Mouse (Mus musculus) midbrain, embryonic 16.5 days (tissue): ENCODE results near the gene Tmem159. TPM values are rescaled to one million over a fixed set of nuclear protein-coding genes. Genes with fewer than 3 reads are reported as not detected.
A peak's percentile ranks its signal among the peaks of the same experiment; 100 is the strongest.

Experiments used
- ATAC-seq: fragments of 200-750 bp; cut with Nextera tagmentation; 2 replicates; pipeline ENCODE4 v1.8.0; 2017; ENCODE audit warnings: moderate TSS enrichment
- H3K27ac ChIP-seq: fragments of 300-500 bp; sonication (generic); 2 replicates; pipeline ENCODE4 v1.5.1; 2014; ENCODE audit warnings: mild to moderate bottlenecking, low read length, mixed read lengths
- H3K27me3 ChIP-seq: fragments of 300-500 bp; sonication (generic); 2 replicates; pipeline ENCODE4 v1.6.1; 2014; ENCODE audit warnings: low read depth, low read length, mixed read lengths; ENCODE audit not compliant: control insufficient read depth, insufficient read depth
- H3K36me3 ChIP-seq: fragments of 300-500 bp; sonication (generic); 2 replicates; pipeline ENCODE4 v1.6.1; 2014; ENCODE audit warnings: mild to moderate bottlenecking, low read length, moderate library complexity, mixed read lengths; ENCODE audit not compliant: control insufficient read depth, insufficient read depth
- H3K4me1 ChIP-seq: fragments of 300-500 bp; sonication (generic); 2 replicates; pipeline ENCODE4 v1.6.1; 2014; ENCODE audit warnings: mild to moderate bottlenecking, low read length, mixed read lengths; ENCODE audit not compliant: control insufficient read depth, insufficient read depth
- H3K4me2 ChIP-seq: fragments of 300-500 bp; sonication (generic); 2 replicates; pipeline ENCODE4 v1.6.1; 2014; ENCODE audit warnings: mild to moderate bottlenecking, low read length, mixed read lengths
- H3K4me3 ChIP-seq: fragments of 300-500 bp; sonication (generic); 2 replicates; pipeline ENCODE4 v1.5.1; 2014; ENCODE audit warnings: low read depth, mild to moderate bottlenecking, low read length, moderate library complexity, mixed read lengths
- H3K9ac ChIP-seq: fragments of 300-500 bp; sonication (generic); 2 replicates; pipeline ENCODE4 v1.6.1; 2014; ENCODE audit warnings: low read depth, low read length, mixed read lengths
- H3K9me3 ChIP-seq: fragments of 300-500 bp; sonication (generic); replicated peaks from 2 replicates; pipeline ENCODE4 v1.6.1; 2014; ENCODE audit warnings: mild to moderate bottlenecking, low read length, mixed read lengths; ENCODE audit not compliant: control insufficient read depth, poor library complexity, severe bottlenecking
- WGBS: fragments of 180-500 bp; shearing (Covaris S2); extraction: QIAGEN DNeasy Blood & Tissue Kit; methylation state at CpG from one replicate; pipeline ENCODE4 v1.1.7; 2014; 5-methylcytosine and 5-hydroxymethylcytosine counted together
- polyA plus RNA-seq: library from polyadenylated mRNA; unstranded; fragments of >200 nt; fragmentation: Nextera tagmentation; extraction: Ambion mirVana; gene quantifications from 2 replicates; pipeline ENCODE4 v1.2.1, GENCODE M21; 2015

Gene Tmem159
- polyA plus RNA-seq, result 12.9 and 31.7 TPM in 2 replicates

DNA sequence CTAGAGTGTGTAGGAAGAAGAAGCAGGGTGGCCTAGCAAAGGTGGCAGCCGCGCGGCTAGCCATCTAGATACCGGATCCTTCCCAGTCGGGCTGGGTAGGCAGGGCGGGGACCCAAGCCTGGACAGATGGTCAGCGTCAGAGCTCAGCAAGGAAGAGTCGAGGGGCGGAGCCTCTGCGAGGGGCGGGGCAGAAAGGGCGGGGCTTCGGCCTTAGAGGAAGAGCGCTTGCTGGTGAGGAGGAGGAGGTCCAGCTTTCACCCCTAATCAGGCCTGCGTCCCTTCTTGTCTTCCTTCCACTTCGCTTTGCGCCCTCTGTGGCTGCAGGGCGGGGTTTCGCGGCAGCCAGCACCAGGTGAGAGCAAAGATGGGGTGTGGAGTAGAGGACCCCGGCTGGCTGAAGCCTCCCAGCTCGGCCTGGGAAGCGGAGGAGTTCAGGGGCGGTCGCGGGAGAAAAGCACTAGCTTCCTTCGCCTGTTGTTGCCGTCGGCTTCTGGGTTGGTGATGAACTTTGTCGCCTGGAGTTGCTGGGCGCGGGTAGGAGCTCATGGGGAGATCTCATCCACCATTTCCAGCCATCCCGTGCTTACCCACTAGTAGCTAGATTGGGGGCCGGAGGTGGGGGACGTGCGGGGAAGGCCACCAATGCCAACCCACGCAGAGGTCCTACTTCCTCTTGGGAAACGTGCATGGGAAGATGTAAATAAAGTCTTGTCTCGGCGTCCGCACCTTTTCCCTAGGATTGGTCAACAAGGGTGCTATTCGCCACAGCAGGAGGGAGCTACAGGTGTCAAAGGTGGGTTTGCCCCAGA is at the start of gene Tmem159:
Gene Tmem159 (plus strand): TSS at position 190 of the 809 bp plus-strand sequence.
- peak; percentile 83 for ATAC-seq
- peak within 1 kb of the TSS; percentile 63 for H3K9ac ChIP-seq
- peaks cover 7% of the 10 kb centered on the region; the same call in 1 of the 2 replicates for H3K4me1 ChIP-seq
- no peaks in the 10 kb centered on the region for H3K9me3 ChIP-seq
- H3K27ac ChIP-seq, result no peak within 1 kb of the TSS
- under 1% methylated on average over 41 of the region's 42 CpGs for WGBS
- peak within 1 kb of the TSS; percentile 46 for H3K4me3 ChIP-seq
- H3K27me3 ChIP-seq, result peaks cover 4% of the 10 kb centered on the region; the same call in 1 of the 2 replicates
- no peaks in the 10 kb centered on the region for H3K36me3 ChIP-seq
- peak within 1 kb of the TSS; percentile 91 for H3K4me2 ChIP-seq

GRCm38 (mm10) chr7:120054016-120054415 is 48.1 kb upstream of the Tmem159 start:
- Histone ChIP-seq H3K4me2 (no peak overlapping the region), H3K9me3 (no peaks in the 10 kb centered on the region), H3K36me3 (no peaks in the 10 kb centered on the region), H3K9ac (no peak overlapping the region), H3K27ac (no peak overlapping the region), H3K27me3 (no peaks in the 10 kb centered on the region), H3K4me1 (no peaks in the 10 kb centered on the region), H3K4me3 (no peak overlapping the region)
- 59% methylated on average over 2 of the region's 2 CpGs for WGBS
- ATAC-seq, result no peak

DNA sequence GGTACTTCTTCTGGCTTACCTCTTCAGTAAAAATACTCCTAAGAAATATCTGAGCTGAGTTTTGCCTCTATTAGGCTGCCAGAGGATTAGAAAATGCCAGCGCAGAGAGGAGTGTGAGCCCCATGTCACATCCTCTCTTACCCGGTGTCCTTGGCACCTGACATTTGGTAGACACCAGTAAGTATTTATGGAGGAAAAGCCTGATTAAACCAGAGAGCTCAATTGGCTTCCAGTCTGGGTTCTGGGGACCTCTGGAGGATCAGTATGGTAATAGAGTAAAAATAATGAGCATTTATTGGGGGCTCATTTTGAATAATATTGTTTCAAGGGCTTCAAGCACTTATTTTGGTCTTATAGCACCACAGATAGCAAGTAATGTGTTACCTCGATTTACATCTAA is 46.7 kb upstream of the Tmem159 start:
- H3K9me3 ChIP-seq, result no peaks in the 10 kb centered on the region
- no peak overlapping the region for H3K9ac ChIP-seq
- H3K4me1 ChIP-seq, result no peaks in the 10 kb centered on the region
- no peak for ATAC-seq
- no peaks in the 10 kb centered on the region for H3K27me3 ChIP-seq
- H3K4me3 ChIP-seq, result no peak overlapping the region
- WGBS, result 86% methylated on average over 3 of the region's 3 CpGs
- no peak overlapping the region for H3K27ac ChIP-seq
- H3K36me3 ChIP-seq, result no peaks in the 10 kb centered on the region
- H3K4me2 ChIP-seq, result no peak overlapping the region

- ATAC-seq, result no peak
- Histone ChIP-seq H3K4me2 (no peak overlapping the region), H3K9ac (no peak overlapping the region), H3K36me3 (no peaks in the 10 kb centered on the region), H3K4me1 (no peaks in the 10 kb centered on the region), H3K27ac (no peak overlapping the region), H3K4me3 (no peak overlapping the region), H3K27me3 (no peaks in the 10 kb centered on the region), H3K9me3 (no peaks in the 10 kb centered on the region)
- 96% methylated on average over 1 of the region's 1 CpGs for WGBS
Measured at GRCm38 (mm10) chr7:120064045-120064444, 38.1 kb upstream of the Tmem159 start.

DNA sequence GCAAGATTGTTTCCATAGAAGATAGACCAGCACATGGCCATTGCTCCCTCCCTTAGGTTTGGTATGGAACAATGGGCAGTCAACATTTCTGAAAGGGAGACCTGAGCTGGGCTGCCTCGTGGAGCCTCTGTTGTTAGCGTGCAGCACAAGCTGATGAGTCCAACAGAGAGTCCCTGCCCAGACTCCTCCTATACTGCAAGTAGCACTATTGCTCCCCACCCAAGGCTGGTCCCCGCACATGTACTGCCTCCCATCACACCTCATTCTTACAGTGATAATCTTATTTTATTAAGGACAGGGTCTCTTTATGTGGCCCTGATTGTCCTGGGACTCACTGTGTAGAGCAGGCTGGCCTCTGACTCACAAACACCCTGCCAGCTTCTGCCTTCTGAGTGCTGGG is 34.0 kb upstream of the Tmem159 start:
- Histone ChIP-seq H3K4me3 (no peak overlapping the region), H3K27me3 (no peaks in the 10 kb centered on the region), H3K9ac (no peak overlapping the region), H3K9me3 (no peaks in the 10 kb centered on the region), H3K36me3 (no peaks in the 10 kb centered on the region), H3K4me1 (no peaks in the 10 kb centered on the region), H3K4me2 (no peak overlapping the region), H3K27ac (no peak overlapping the region)
- 78% methylated on average over 3 of the region's 3 CpGs for WGBS
- no peak for ATAC-seq

DNA sequence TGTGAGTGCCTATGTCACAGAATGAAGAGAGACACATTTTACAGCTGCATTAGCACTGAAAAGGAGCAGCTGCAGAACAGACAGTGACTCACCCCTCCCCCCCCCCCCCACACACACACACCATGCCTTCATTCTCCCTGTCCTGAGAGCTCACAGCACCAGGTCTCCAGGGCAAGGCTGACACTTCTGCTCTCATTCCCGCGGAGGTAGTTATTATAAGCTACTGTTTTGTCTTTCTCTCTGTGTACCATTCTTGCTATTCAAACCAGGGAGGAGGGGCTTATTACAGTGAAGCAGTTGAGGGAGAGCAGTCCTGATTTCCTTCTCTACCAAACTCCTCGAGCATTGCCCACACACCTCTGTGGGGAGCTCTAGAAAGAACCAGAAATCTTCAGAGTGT is 33.0 kb upstream of the Tmem159 start:
- Histone ChIP-seq H3K4me1 (no peaks in the 10 kb centered on the region), H3K36me3 (no peaks in the 10 kb centered on the region), H3K4me2 (no peak overlapping the region), H3K27me3 (no peaks in the 10 kb centered on the region), H3K9me3 (no peaks in the 10 kb centered on the region), H3K4me3 (no peak overlapping the region), H3K9ac (no peak overlapping the region), H3K27ac (no peak overlapping the region)
- WGBS, result 17% methylated on average over 3 of the region's 3 CpGs
- no peak for ATAC-seq

DNA sequence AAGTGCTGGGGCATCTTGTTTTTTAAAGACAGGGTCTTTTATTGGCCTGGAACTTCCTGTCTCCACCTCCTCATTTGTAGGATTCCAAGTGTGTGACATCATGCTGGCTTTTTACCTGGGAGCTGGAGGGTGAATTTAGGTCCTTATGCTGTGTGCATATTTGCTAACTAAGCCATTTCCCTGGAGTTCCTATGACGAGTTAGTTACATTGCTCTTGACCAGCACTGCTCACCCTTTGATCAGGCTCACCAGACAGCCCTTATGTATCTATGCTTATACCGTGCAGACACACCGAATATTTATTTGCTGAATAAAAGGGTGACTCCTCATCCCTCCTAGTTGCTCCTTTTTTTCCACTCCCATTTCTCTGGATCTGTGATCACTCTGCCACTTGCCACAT is 22.0 kb upstream of the Tmem159 start:
- H3K9me3 ChIP-seq, result no peaks in the 10 kb centered on the region
- no peak overlapping the region for H3K4me2 ChIP-seq
- H3K4me1 ChIP-seq, result no peaks in the 10 kb centered on the region
- no peak for ATAC-seq
- H3K27ac ChIP-seq, result no peak overlapping the region
- WGBS, result 84% methylated on average over 3 of the region's 3 CpGs
- H3K36me3 ChIP-seq, result no peaks in the 10 kb centered on the region
- no peaks in the 10 kb centered on the region for H3K27me3 ChIP-seq
- H3K4me3 ChIP-seq, result no peak overlapping the region
- H3K9ac ChIP-seq, result no peak overlapping the region

GRCm38 (mm10) chr7:120093033-120093432 is 9.1 kb upstream of the Tmem159 start:
- Histone ChIP-seq H3K9ac (no peak overlapping the region), H3K9me3 (no peaks in the 10 kb centered on the region), H3K36me3 (no peaks in the 10 kb centered on the region), H3K27me3 (no peaks in the 10 kb centered on the region), H3K27ac (no peak overlapping the region), H3K4me1 (no peaks in the 10 kb centered on the region), H3K4me3 (no peak overlapping the region), H3K4me2 (no peak overlapping the region)
- peak; percentile 39; the same call in 1 of the 2 replicates for ATAC-seq
- 5% methylated on average over 5 of the region's 5 CpGs for WGBS

GRCm38 (mm10) chr7:120094216-120094615 is 7.9 kb upstream of the Tmem159 start:
- WGBS, result 98% methylated on average over 3 of the region's 3 CpGs
- ATAC-seq, result no peak
- Histone ChIP-seq H3K36me3 (no peaks in the 10 kb centered on the region), H3K4me1 (no peaks in the 10 kb centered on the region), H3K9me3 (no peaks in the 10 kb centered on the region), H3K27ac (no peak overlapping the region), H3K9ac (no peak overlapping the region), H3K4me3 (no peak overlapping the region), H3K4me2 (no peak overlapping the region), H3K27me3 (no peaks in the 10 kb centered on the region)
